Mouse (Mus musculus): ENCODE data around the gene Elavl2.
"Not testable (repeated sequence)": the region's sequence is repeated elsewhere in the genome, so short reads cannot be mapped to it uniquely, and the experiment has no call there.

Gene Elavl2

DNA sequence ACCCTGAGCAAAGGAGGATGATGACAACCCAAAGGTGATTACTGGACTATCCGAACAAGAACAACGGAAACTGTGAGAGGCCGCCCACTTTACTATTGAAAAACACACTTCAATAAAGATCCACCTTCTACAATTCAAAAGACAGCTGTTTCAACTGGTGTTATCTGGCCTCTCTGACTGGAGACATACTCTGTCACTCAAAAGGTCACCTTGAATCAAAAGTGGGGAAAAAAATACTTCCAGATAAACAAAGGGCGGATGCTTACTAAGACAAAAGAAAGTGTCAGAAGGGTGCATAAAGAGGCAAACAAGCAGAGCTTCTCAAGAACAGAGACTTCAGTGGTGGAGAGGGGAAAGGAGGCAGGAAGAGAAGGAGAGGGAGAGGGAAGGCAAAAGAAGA lies 66.4 kb downstream of the Elavl2 start:
- peak; percentile 58 for DNase-seq (ENCODE audit: low read depth, low spot score)

DNA sequence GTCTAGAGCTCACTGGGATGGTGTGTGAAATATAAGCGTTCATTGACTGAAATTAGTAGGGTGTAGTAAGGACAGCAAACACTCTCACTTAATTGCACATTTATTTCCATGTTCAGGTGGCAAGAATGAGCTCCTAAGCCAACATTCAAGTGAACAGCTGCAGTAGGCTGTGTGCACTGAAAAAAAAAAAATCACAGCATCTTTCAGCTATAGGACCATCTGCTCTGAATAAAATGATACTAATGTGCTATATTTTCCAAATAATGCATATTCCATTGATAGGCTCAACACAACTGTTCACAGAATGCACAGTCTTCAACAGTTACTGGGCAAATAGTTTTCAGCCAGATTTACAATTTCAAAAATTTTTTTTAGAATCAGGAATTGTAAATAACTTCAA lies 89.8 kb downstream of the Elavl2 start:
- no peak for DNase-seq (ENCODE audit: low read depth, low spot score)

DNA sequence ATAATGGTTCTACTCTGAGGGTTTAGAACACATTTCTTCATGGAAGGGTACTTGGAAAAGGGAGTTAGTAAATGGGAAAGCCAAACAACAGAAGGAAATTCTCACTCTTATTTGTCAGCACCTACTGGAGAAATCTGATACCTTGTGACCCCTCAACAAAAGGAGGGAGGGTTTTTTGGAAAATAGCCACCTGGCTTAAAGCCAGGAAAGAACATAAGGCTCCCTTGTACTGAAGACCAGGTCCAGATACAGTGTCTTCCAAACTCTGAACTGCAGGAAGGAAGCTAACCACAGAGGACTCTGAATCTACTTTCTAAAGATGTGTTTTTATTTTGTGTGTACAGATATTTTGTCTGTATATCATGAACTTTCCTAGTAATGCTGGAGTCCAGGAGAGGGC lies 102.9 kb downstream of the Elavl2 start:
- no peak for DNase-seq (ENCODE audit: low read depth, low spot score)

DNA sequence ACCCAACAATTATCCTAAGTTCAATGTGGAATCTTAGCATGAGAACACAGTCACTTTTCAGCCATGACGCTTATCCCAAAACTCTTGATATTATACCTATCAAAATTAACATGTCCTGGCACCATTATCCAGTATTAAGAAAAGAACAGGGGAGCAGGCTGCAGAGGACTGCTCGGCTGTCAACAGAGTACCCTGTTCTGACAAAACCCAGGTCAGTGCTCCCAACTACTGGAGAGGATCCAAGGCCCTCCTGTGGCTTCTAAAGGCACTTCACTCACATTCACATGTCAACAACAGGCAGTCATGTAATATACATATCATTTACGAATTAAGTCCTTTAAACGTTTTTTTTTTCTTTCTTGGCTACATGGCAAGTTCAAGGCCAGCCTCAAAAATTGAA lies 105.3 kb downstream of the Elavl2 start:
- DNase-seq (ENCODE audit: low read depth, low spot score), result no peak

DNA sequence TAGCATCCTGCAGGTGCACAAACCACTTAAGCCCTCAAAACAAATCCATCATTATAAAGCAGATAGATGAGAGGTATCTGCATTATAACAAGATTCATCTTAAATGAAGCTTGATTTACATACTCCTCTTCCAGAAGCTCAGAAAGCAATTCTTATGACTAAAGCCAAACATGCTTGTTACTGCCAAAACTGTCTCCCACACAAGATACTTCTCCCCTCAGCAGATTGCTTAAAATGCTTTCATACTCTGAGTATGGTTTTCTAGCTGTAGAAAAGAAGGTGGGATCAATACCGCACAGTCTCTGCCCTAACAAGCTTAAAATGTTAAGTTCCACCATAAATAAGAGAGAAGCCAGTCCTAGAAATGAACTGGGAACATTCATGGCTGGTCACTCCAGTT lies 109.1 kb downstream of the Elavl2 start:
- DNase-seq (ENCODE audit: low read depth, low spot score), result no peak

- no peak for DNase-seq (ENCODE audit: low read depth, low spot score)
Measured at GRCm38 (mm10) chr4:91290373-91290772, 110.2 kb downstream of the Elavl2 start.

DNA sequence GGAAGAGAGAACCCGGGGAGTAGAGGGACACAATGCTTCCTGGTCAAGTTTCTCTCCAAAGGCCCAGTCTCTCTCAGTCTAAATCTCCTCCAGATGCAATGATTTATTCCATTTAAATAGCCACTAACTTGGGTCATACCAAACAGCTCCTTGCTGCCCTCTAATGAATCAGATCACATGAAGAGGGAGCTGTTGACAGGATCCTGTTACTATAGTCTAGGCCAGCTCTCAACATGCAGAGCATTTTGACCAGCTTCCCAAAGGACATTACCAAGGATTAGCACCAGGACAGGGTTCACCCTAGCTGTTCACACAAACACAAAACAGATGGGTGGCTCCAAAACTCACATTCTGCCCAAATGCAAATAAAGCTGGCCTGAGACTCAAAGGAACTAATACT lies 111.4 kb downstream of the Elavl2 start:
- no peak for DNase-seq (ENCODE audit: low read depth, low spot score)

DNA sequence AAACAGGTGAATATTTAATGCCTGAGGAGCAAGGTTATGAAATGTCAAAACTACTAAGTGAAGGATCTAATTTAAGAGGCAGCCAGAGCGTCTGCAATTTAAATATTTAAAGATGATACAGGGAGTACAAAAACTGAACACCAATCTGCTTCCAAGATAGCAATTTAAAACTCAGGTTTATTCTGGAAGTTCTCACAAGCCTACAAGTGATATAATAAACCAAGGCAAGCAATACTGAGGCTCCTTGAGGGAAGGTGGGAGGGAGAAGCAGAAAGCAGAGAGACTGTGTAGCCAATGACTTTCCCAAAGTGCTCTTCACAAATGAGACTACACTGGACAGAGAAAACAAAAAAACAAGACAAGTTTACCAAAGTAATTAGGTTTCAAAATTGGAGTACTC lies 132.2 kb downstream of the Elavl2 start:
- no peak for DNase-seq (ENCODE audit: low read depth, low spot score)

DNA sequence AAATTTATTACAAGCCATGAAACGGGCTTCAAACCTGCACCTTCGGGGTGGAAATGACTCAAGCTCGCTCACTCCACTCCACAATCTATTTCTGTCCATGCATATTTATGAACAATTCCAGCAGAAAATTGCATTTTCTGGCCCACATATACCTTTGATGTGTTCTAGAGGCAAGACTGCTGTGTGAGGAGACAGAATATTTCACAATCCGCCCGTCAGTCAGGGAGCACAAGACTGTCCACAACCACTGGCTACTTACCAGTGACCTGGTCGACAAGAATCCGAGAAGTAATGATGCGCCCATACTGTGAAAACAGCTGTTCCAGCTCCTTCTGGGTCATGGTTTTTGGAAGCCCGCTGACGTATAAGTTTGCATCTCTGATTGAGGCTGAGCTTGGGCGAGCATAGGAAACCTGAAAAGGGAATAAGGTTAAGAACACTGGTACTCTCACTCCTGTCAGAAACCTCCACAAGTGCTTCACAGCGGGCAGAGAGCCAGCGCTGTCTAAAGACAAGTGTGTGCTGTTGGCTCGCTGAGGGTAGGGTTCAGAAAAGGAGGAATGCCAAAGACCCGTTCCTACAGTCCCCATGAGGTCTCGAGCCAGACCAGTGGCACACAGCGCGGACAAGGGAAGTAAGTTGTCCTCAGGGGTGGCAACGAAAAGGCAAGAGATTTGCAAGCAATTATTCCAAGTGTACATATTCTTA lies 136.7 kb downstream of the Elavl2 start:
- no peak for DNase-seq (ENCODE audit: low read depth, low spot score)

DNA sequence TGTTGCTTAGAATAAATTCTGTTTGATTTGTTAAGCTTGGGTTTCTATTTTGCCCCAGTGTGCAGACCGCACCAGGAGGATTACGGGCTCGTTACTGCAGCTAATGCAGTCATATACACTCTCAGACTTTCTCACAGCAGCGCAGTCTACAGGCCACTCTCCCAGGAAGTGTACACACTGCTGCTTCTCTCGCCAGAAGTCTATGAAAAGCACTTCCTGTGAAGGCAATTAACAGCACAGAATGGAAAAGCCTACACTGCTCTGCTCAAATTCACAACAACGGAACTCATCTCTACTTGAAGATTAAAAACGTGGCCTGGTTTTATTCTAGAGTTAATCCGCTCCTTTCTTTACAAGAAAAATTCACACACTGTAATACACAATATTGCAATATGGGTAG lies 137.7 kb downstream of the Elavl2 start:
- DNase-seq (ENCODE audit: low read depth, low spot score), result no peak

- no peak for DNase-seq (ENCODE audit: low read depth, low spot score)
Measured at GRCm38 (mm10) chr4:91260622-91261021, 140.0 kb downstream of the Elavl2 start.

- no peak for DNase-seq (ENCODE audit: low read depth, low spot score)
Measured at GRCm38 (mm10) chr4:91248650-91249049, 151.9 kb downstream of the Elavl2 start.

DNA sequence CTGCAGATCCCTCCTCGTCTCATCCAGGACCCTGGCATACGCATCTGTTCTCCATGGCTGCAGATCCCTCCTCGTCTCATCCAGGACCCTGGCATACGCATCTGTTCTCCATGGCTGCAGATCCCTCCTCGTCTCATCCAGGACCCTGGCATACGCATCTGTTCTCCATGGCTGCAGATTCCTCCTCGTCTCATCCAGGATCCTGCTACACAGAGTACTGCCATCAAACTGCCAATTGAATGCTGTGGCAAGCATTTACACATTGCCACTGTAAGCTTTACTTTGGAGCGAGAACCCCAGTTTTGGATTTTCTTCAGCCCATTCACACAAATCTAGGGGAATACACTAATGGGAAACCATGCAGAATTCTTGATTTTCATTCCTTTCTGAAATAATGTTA lies 155.4 kb downstream of the Elavl2 start:
- DNase-seq (ENCODE audit: low read depth, low spot score), result not testable (repeated sequence)

- no peak for DNase-seq (ENCODE audit: low read depth, low spot score)
Measured at GRCm38 (mm10) chr4:91244554-91244953, 156.0 kb downstream of the Elavl2 start.

DNA sequence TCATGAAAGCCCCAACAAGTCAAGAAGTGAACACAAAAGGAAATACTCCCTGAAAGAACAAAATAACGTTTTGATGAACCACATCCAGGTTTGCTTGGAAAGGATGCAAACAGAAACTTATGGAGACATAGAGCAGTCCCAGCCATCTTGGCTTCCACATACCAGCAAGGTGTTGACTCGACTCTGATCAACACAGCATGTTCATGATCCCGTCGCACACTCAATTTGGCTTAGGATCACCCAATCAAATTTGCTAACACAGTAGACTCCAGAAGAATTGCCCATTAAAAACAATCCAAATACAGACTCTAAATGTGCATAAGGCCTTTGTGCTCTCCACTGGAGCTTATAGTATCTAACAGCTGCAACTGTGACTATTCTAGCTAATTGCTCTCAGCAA lies 156.7 kb downstream of the Elavl2 start:
- no peak for DNase-seq (ENCODE audit: low read depth, low spot score)

DNA sequence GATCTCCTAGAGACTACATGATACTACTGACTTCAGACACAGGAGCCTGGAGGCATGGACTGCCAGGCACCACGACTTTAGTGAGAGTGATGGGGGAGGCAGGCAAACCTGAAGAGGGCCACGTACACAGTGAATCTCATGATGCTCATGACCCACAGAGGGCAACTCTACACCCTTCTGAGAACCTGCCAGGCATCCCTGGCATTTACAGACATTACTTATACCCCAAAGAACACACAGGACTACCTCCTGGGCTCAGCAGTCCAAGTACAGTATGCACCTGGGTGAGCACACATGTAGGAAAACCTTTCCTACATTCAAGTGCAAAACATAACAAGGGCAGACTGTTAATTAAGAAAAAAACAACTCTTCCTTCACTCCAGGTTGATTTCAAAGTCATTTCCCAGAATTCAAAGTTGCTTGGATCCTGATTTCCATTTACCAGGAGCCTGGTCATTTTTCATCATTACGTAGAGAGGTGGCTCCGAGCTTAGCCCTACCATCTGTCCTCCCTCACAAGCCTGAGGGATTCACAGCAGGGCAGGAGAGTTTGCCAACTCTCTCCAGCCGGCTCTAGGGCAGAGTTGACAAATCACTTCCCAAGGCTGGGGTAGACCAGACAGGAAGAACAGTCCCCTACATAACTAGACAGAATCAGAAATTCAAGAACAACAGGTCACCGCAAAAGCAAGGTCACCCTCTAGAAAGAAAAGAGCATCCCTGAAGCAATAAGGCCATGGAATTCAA lies 161.7 kb downstream of the Elavl2 start:
- DNase-seq (ENCODE audit: low read depth, low spot score), result no peak

- DNase-seq (ENCODE audit: low read depth, low spot score), result peak; percentile 18
Measured at GRCm38 (mm10) chr4:91236976-91237375, 163.6 kb downstream of the Elavl2 start.

DNA sequence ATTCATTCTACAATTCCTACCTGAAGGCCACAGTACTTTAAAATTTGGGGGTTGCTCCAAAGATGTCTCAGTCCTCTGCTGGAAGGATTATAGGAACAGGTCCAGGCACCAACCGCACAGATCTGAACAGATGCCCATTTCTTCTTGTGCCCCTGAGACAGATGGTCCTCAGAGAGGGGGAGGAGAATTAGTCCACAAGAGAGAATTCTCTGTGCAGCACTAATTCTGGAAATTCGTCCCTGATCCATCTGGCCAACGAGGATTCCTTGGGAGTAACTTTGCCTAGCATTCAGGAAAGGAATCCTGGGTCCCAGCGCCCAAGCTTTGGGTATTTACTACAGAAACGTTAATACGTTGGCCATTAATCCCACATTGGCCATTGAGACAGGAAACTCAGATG lies 165.6 kb downstream of the Elavl2 start:
- no peak for DNase-seq (ENCODE audit: low read depth, low spot score)

- DNase-seq (ENCODE audit: low read depth, low spot score), result no peak
Measured at GRCm38 (mm10) chr4:91233599-91233998, 167.0 kb downstream of the Elavl2 start.

- DNase-seq (ENCODE audit: low read depth, low spot score), result no peak
Measured at GRCm38 (mm10) chr4:91230439-91230863, 170.1 kb downstream of the Elavl2 start.

DNA sequence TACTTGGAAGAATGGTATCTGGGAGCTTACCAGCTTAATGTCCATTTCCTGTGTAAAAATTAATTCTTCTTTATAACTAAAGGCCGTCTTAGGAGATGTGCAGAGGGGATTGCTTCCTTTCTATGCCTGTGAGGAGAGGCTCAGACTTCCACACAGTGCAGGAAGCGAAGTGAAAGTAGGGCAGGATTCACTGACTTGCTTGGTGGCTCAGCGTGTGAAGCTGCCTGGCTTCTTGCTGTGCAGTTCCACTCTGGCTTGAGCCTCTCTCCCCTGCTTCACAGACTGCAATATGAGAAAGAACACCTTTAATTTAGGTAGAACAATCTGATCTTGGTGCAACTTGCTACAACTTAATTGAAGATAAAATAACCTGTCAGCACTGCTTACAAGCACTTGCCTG lies 172.2 kb downstream of the Elavl2 start:
- DNase-seq (ENCODE audit: low read depth, low spot score), result no peak

GRCm38 (mm10) chr4:91223811-91224210 lies 176.8 kb downstream of the Elavl2 start:
- DNase-seq (ENCODE audit: low read depth, low spot score), result peak; percentile 63

GRCm38 (mm10) chr4:91219322-91219721 lies 181.3 kb downstream of the Elavl2 start:
- DNase-seq (ENCODE audit: low read depth, low spot score), result no peak
